Mouse (Mus musculus): ENCODE results near the gene Adcy9.

DNA sequence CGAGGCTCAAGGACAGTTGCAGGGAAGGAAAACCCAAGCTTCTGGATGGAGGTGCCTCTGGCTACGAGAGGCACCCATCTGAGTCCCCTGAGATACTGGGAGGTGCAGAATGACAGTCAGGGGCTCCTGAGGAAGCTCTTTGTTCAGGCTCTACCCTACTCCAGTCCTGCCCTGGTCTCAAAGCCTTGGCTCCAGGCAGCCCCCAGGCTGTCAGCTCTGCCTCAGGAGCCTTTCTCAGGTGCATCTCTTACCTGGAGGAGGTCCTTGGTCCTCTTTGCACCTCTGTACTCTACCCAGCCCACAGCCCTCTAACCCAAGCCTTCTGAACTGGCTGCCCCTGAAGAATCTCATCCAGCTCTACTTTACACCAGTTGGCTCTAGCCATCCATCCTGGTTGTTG, 108.3 kb downstream of the Adcy9 start:
- TF ChIP-seq CTCF (IDR thresholded peaks at IDR 0.05; ENCODE audit: extremely low read depth, insufficient read length, insufficient replicate concordance, low read depth, low read length) (no peak), POLR2A (IDR thresholded peaks at IDR 0.05; ENCODE audit: low read depth, low read length) (no peak)

Data from small intestine, adult 2 months (tissue).